Mouse (Mus musculus) kidney, embryonic 15.5 days (tissue): ENCODE results near the gene C1qtnf4. TPM values are rescaled to one million over a fixed set of nuclear protein-coding genes. Genes with fewer than 3 reads are reported as not detected.

ENCODE experiments used
- ATAC-seq: fragments of 200-750 bp; cut with Nextera tagmentation; replicated peaks from 2 replicates; pipeline ENCODE4 v1.8.0; 2017; ENCODE audit warnings: moderate TSS enrichment; ENCODE audit not compliant: low FRiP score
- H3K27ac ChIP-seq: fragments of 300-500 bp; sonication (generic); 2 replicates; pipeline ENCODE4 v1.5.1; 2015; ENCODE audit warnings: mild to moderate bottlenecking, inconsistent platforms
- H3K27me3 ChIP-seq: fragments of 300-500 bp; sonication (generic); 2 replicates; pipeline ENCODE4 v1.6.1; 2015; ENCODE audit warnings: inconsistent platforms
- H3K36me3 ChIP-seq: fragments of 300-500 bp; sonication (generic); 2 replicates; pipeline ENCODE4 v1.6.1; 2015; ENCODE audit warnings: inconsistent platforms
- H3K4me1 ChIP-seq: fragments of 300-500 bp; sonication (generic); 2 replicates; pipeline ENCODE4 v1.6.1; 2015; ENCODE audit warnings: inconsistent platforms
- H3K4me2 ChIP-seq: fragments of 300-500 bp; sonication (generic); 2 replicates; pipeline ENCODE4 v1.6.1; 2015; ENCODE audit warnings: moderate library complexity, mild to moderate bottlenecking, inconsistent platforms
- H3K4me3 ChIP-seq: fragments of 300-500 bp; sonication (generic); replicated peaks from 2 replicates; pipeline ENCODE4 v1.5.1; 2015; ENCODE audit warnings: mild to moderate bottlenecking, inconsistent platforms
- H3K9ac ChIP-seq: fragments of 300-500 bp; sonication (generic); 2 replicates; pipeline ENCODE4 v1.6.1; 2015; ENCODE audit warnings: mild to moderate bottlenecking, inconsistent platforms
- H3K9me3 ChIP-seq: fragments of 300-500 bp; sonication (generic); replicated peaks from 2 replicates; pipeline ENCODE4 v1.6.1; 2016; ENCODE audit warnings: inconsistent platforms
- WGBS: fragments of 180-500 bp; shearing (Covaris S2); methylation state at CpG from one replicate; pipeline ENCODE4 v1.1.7; 2015; ENCODE audit warnings: mixed read lengths; 5-methylcytosine and 5-hydroxymethylcytosine counted together
- polyA plus RNA-seq: library from polyadenylated mRNA; unstranded; fragments of >200 nt; fragmentation: Nextera tagmentation; extraction: Ambion mirVana; gene quantifications from 2 replicates; pipeline ENCODE4 v1.2.1, GENCODE M21; 2015

The C1qtnf4 gene
- 9.0 and 9.2 TPM in 2 replicates for polyA plus RNA-seq

DNA sequence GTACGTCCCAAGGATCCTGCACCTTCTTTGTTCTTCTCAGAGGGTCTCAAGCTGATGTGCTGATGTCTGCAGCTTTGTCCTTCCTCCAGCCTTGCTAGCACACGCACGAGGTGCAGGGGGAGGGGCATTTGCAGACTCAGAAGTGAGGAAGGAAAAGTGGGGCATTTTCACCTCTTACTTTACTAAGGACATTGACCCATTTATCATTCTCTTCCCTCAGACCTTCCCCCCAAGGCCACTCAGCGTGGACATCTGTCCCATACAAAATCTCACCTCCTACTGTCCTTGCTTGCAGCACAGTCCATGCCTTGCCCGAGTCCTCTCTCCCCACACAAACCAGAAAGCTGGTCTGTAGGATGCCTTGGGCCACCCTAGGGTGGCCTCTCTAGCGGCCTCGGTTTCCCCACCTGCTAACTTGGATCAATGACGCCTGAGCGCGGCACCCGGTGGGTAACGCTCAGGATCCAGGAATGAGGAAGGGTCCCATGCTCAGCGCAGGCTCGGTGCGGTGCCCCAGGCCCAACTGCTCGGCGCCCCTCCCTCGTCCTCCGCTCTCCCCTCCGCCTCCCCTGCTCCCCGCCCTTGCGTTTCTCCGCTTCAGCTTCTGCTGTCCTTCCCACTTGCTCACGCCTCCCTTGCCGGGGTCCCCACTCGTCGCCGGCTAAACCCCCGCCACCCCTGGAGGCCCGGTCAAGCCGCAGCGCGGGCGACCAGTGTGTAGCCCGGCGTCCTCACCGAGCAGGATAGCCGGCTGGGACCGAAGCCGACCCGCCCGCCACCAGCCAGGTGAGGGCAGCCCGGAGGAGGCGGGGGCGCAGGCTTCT is at the start of gene C1qtnf4:
Gene C1qtnf4 (plus strand): TSS at position 643 of the 824 bp plus-strand sequence.
- Histone ChIP-seq H3K27ac (no peak within 1 kb of the TSS), H3K36me3 (no peaks in the 10 kb centered on the region), H3K4me3 (peak within 1 kb of the TSS; percentile 57), H3K27me3 (peaks cover 56% of the 10 kb centered on the region), H3K4me2 (peak within 1 kb of the TSS; percentile 97), H3K4me1 (peaks cover 36% of the 10 kb centered on the region), H3K9me3 (0 out of 2 replicates have a peak, but pooled peaks cover 2% of the 10 kb centered on the region), H3K9ac (peak within 1 kb of the TSS; percentile 65)
- ATAC-seq, result peak; percentile 31
- WGBS, result under 1% methylated on average over 45 of the region's 45 CpGs

DNA sequence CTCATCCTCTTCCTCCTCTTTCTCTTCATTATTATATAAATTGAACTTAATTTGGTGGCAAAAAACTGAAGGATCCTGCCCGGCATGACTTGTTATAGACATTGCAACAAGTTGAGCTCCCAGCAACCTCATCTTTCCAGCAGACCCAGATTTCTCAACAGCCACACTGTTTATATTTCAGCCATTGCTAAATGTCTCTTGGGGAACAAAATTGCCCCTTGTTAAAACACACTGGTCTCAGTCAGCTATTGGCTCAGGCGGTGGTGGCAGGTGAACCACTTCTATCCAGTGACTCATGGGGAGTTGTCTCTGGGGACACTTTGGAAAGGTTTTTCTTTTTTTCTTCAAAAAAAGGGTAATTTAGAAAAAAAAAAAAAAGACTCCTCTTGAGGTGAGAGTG is 47.0 kb upstream of the C1qtnf4 start:
- H3K4me3 ChIP-seq, result no peak overlapping the region
- no peaks in the 10 kb centered on the region for H3K36me3 ChIP-seq
- no peak for ATAC-seq
- H3K4me1 ChIP-seq, result no peaks in the 10 kb centered on the region
- no peaks in the 10 kb centered on the region for H3K27me3 ChIP-seq
- WGBS, result 96% methylated on average over 2 of the region's 2 CpGs
- no peak overlapping the region for H3K27ac ChIP-seq
- H3K4me2 ChIP-seq, result no peak overlapping the region
- no peak overlapping the region for H3K9ac ChIP-seq
- no peaks in the 10 kb centered on the region for H3K9me3 ChIP-seq

GRCm38 (mm10) chr2:90843666-90844065 is 42.0 kb upstream of the C1qtnf4 start:
- ATAC-seq, result no peak
- Histone ChIP-seq H3K36me3 (no peaks in the 10 kb centered on the region), H3K4me1 (peaks cover 15% of the 10 kb centered on the region), H3K9ac (no peak overlapping the region), H3K4me2 (no peak overlapping the region), H3K27me3 (no peaks in the 10 kb centered on the region), H3K27ac (no peak overlapping the region), H3K4me3 (no peak overlapping the region), H3K9me3 (no peaks in the 10 kb centered on the region)
- WGBS, result 72% methylated on average over 1 of the region's 1 CpGs

GRCm38 (mm10) chr2:90844262-90844661 is 41.4 kb upstream of the C1qtnf4 start:
- H3K4me1 ChIP-seq, result peaks cover 18% of the 10 kb centered on the region
- H3K9me3 ChIP-seq, result no peaks in the 10 kb centered on the region
- no peaks in the 10 kb centered on the region for H3K36me3 ChIP-seq
- H3K4me2 ChIP-seq, result no peak overlapping the region
- H3K27me3 ChIP-seq, result no peaks in the 10 kb centered on the region
- no peak overlapping the region for H3K4me3 ChIP-seq
- ATAC-seq, result no peak
- no peak overlapping the region for H3K27ac ChIP-seq
- no peak overlapping the region for H3K9ac ChIP-seq
- 83% methylated on average over 5 of the region's 5 CpGs for WGBS

DNA sequence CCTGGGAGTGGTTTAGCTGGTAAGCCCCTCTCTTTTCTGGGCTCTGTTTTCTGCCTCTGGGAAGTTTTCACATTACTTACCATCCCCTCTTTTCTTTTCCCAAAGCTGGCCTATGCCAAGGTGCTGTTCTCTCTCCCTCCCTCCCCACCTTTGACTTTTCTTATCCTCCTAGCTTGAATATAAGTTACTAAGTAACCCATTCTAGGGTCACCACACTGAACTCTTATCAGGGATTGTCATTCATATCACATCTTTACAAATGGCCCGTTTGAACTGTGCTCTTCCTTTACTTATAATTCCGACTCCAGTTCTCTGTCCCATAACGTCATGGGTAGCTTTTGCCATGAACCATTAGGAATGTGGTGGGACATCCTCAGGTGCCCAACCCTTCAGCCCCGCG is 40.4 kb upstream of the C1qtnf4 start:
- H3K4me3 ChIP-seq, result no peak overlapping the region
- peaks cover 19% of the 10 kb centered on the region for H3K4me1 ChIP-seq
- ATAC-seq, result no peak
- H3K9ac ChIP-seq, result no peak overlapping the region
- WGBS, result 76% methylated on average over 5 of the region's 5 CpGs
- peaks cover 8% of the 10 kb centered on the region for H3K36me3 ChIP-seq
- H3K27me3 ChIP-seq, result no peaks in the 10 kb centered on the region
- no peaks in the 10 kb centered on the region for H3K9me3 ChIP-seq
- H3K4me2 ChIP-seq, result no peak overlapping the region
- no peak overlapping the region for H3K27ac ChIP-seq

DNA sequence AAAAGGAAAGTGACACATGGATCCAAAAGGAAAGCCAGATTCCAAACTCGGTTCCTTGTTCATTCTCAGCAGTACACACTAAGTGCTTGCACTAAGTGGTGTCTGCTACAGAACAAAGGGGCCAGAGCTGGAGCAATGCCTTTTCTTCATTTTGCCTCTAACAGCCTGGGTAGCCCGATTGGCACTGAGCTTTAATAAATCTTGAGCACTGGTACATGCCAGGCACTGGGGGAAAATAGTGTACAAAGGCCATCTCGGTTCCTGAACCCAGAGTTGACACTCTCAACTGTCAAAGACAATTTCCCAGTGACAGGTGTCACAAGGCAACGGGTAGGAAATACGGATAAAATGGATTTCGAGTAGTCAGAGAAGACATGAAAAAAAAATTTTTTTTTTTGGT is 39.5 kb upstream of the C1qtnf4 start:
- Histone ChIP-seq H3K27me3 (no peaks in the 10 kb centered on the region), H3K27ac (peak overlapping the region; percentile 87), H3K9ac (peak overlapping the region; percentile 49; the same call in 1 of the 2 replicates), H3K4me1 (peaks cover 19% of the 10 kb centered on the region), H3K4me3 (peak overlapping the region; percentile 81), H3K9me3 (no peaks in the 10 kb centered on the region), H3K4me2 (peak overlapping the region; percentile 69), H3K36me3 (peaks cover 17% of the 10 kb centered on the region)
- no peak for ATAC-seq
- 52% methylated on average over 6 of the region's 6 CpGs for WGBS

DNA sequence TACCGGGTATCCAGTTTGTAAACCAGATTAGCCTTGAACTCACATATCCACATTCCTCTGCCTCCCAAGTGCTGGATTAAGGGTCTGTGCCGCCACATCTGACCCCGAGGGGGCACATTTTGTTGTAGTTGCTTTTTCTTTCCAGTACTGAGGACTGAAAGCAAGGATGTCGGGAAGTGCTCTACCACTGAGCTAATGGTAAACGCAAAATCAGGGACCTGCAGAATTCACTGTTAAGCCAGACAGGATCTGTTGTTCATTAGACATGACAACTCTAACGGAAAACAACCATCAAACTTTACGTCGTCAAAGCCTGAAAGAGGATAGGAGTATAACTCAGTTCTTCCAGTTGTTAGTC is 39.1 kb upstream of the C1qtnf4 start:
- no peak for ATAC-seq
- WGBS, result 2% methylated on average over 8 of the region's 8 CpGs

GRCm38 (mm10) chr2:90846955-90847680 is 38.5 kb upstream of the C1qtnf4 start, which contains the start of gene Mtch2:
Mtch2 (plus strand) TSS chr2:90847155.
- peak; percentile 99 for ATAC-seq
- Histone ChIP-seq H3K4me3 (peak within 1 kb of the TSS; percentile 81), H3K27me3 (no peaks in the 10 kb centered on the region), H3K9ac (peak within 1 kb of the TSS; percentile 92), H3K9me3 (no peaks in the 10 kb centered on the region), H3K27ac (peak within 1 kb of the TSS; percentile 88), H3K4me2 (peak within 1 kb of the TSS; percentile 69), H3K36me3 (peaks cover 26% of the 10 kb centered on the region), H3K4me1 (peaks cover 19% of the 10 kb centered on the region)
- WGBS, result under 1% methylated on average over 67 of the region's 67 CpGs

More for the DNA sequence above, 39.1 kb upstream of the C1qtnf4 start:
- H3K9me3 ChIP-seq, result no peaks in the 10 kb centered on the region
- peaks cover 19% of the 10 kb centered on the region for H3K4me1 ChIP-seq
- peak overlapping the region; percentile 87 for H3K27ac ChIP-seq
- H3K9ac ChIP-seq, result peak overlapping the region; percentile 49
- peak overlapping the region; percentile 81 for H3K4me3 ChIP-seq
- H3K36me3 ChIP-seq, result peaks cover 21% of the 10 kb centered on the region
- peak overlapping the region; percentile 69 for H3K4me2 ChIP-seq
- no peaks in the 10 kb centered on the region for H3K27me3 ChIP-seq

DNA sequence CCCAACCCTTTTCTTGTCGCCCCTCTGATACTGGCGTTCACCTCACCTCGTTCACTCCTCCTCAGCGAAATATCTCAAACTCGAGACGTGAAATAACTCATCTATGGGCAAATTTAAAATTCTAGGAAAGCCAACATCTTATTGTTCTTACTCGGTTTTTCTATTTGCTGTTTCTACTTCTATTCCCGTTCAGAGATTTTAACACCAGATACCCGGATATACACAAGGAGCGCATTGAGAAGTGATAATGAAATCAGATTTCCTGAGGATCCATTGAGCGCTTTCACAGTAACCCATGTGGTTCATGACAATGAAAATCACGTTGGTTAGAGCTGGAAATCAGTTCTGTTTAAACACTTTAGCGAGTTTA is 38.0 kb upstream of the C1qtnf4 start:
- Histone ChIP-seq H3K9me3 (no peaks in the 10 kb centered on the region), H3K36me3 (peaks cover 32% of the 10 kb centered on the region), H3K9ac (peak overlapping the region; percentile 92), H3K27me3 (no peaks in the 10 kb centered on the region), H3K4me3 (peak overlapping the region; percentile 81), H3K4me2 (peak overlapping the region; percentile 69), H3K27ac (peak overlapping the region; percentile 88), H3K4me1 (peaks cover 19% of the 10 kb centered on the region)
- ATAC-seq, result no peak
- under 1% methylated on average over 13 of the region's 13 CpGs for whole genome bisulfite sequencing

- no peak for ATAC-seq
- Histone ChIP-seq H3K27ac (no peak overlapping the region), H3K9me3 (no peaks in the 10 kb centered on the region), H3K4me3 (peak overlapping the region; percentile 81), H3K27me3 (no peaks in the 10 kb centered on the region), H3K4me1 (peaks cover 19% of the 10 kb centered on the region), H3K36me3 (peaks cover 39% of the 10 kb centered on the region), H3K9ac (peak overlapping the region; percentile 92), H3K4me2 (peak overlapping the region; percentile 69)
- WGBS, result 92% methylated on average over 5 of the region's 5 CpGs
These were observed 37.3 kb upstream of the C1qtnf4 start for GRCm38 (mm10) chr2:90848331-90848730.

DNA sequence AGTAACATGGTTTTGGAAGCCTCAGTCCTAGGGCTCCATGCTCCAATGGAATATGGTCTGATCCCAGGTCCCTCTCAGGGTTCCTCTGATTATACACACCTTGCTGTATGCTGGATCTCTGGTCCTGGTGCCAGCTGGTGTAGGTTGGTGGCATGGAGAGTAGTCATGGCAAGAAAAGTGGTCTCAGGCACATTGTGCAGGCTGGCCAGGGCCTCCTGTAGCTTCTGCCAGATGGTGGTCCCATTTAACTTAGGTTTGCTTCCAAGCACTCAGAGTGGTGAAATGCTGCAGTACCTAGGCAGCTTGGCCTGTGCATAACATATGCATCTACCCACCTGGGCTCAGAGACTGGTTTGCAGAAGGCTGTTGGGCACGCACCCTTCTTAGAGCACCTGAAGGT is 35.3 kb upstream of the C1qtnf4 start:
- no peak for ATAC-seq
- Histone ChIP-seq H3K9me3 (no peaks in the 10 kb centered on the region), H3K4me1 (peaks cover 19% of the 10 kb centered on the region), H3K27ac (no peak overlapping the region), H3K4me3 (no peak overlapping the region), H3K27me3 (no peaks in the 10 kb centered on the region), H3K4me2 (no peak overlapping the region), H3K36me3 (peaks cover 58% of the 10 kb centered on the region), H3K9ac (no peak overlapping the region)
- WGBS, result 96% methylated on average over 1 of the region's 1 CpGs

DNA sequence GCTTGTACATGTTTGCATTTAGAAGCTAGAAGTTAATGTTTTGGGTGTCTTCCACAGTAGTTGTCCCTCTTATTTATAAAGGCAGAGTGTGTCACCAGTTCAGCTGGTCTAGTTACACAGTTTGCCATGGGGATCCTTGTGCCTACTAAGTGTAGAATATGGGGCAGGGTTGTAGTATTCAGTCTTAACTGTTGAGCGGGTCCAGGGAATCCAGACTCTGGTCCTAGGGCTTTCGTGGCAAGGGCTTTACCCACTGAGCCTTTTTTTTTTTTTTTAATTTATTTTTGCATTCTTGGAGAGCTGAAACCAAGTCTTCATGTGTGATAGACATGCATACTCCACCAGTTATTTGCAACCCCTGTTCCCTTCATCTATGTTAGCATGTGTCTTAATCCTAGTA is 24.2 kb upstream of the C1qtnf4 start:
- Histone ChIP-seq H3K27me3 (no peaks in the 10 kb centered on the region), H3K9me3 (no peaks in the 10 kb centered on the region), H3K4me3 (no peak overlapping the region), H3K4me2 (no peak overlapping the region), H3K9ac (no peak overlapping the region), H3K4me1 (no peaks in the 10 kb centered on the region), H3K36me3 (peaks cover 88% of the 10 kb centered on the region), H3K27ac (no peak overlapping the region)
- WGBS, result 94% methylated on average over 2 of the region's 2 CpGs
- ATAC-seq, result no peak
